Mouse (Mus musculus): ENCODE data around the gene Sertad1. TPM values are rescaled to one million over a fixed set of nuclear protein-coding genes. Genes with fewer than 3 reads are reported as not detected.

The Sertad1 gene
- 19.4 and 23.7 TPM in 2 replicates for polyA plus RNA-seq (2012; rRNA removed)

DNA sequence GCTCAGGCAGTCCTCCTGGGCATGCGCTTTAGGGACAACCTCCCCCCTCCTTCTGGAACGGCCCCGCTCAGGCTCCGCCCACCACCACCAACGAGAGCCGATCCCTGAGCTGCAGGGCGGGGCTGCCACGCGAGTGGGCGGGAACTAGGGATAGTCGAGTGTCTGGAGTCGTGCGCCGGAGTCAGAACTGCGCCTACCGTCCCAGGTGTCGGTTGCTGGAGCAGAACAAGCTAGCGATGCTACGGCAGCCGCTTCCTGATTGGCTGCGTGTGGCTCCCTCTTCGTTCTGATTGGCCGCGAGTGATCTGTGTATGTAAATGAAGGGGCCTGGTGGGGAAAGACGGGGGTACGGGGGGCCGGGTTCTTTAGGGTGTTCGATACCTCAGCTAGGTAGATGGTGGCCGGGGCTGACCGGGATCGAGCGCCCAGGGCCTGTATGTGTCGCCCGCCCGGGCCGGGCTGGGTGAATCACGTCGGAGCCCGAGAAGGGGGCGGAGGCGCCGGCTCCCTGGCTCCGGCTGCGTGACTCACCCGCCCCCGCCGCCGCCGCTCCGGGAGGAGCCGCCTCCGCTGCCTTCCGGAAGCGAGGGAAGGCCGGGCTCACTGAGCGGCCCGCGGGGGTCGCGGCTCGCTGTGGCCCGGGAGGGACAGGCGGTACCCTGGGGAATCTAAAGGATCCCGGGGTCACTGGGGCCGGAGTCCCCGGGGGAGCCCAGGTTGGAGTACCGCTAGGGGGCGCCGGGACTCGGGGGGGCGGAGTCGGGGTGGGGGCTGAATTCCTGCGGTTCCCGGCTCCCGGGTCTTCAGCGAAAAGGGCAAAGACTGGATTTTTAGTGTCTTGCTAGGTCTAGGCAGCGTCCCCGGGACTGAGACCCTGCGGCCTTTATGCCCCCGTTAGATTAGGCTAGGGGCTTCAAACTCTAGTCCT, at the start of gene Sertad1:
TSS of gene Sertad1 (plus strand) at position 141 of the 928 bp plus-strand sequence.
- Histone ChIP-seq H3K27me3 (replicated peaks; ENCODE audit: control insufficient read depth, insufficient read depth, low read length) (no peaks in the 10 kb centered on the region), H3K4me1 (ENCODE audit: control insufficient read depth, insufficient read depth, low read length) (peaks cover 14% of the 10 kb centered on the region), H3K4me3 (ENCODE audit: insufficient read depth, low read depth, low read length) (peak within 1 kb of the TSS; percentile 72), H3K27ac (ENCODE audit: insufficient read depth, low read depth, low read length) (peak within 1 kb of the TSS; percentile 90), H3K36me3 (ENCODE audit: control insufficient read depth, insufficient read depth, low read length) (no peaks in the 10 kb centered on the region; the same call in 1 of the 2 replicates)
- peak; percentile 100 for TF ChIP-seq POLR2A (IDR thresholded peaks at IDR 0.05; ENCODE audit: low read depth, low read length)
- 0 out of 2 replicates have a peak, but pooled peaks have one; percentile 18 for TF ChIP-seq CTCF (conservative IDR thresholded peaks at IDR 0.05; ENCODE audit: insufficient read depth, insufficient read length, low read depth, low read length)
- DNase-seq, result peak; percentile 100
- 1% methylated on average over 75 of the region's 80 CpGs for WGBS

DNA sequence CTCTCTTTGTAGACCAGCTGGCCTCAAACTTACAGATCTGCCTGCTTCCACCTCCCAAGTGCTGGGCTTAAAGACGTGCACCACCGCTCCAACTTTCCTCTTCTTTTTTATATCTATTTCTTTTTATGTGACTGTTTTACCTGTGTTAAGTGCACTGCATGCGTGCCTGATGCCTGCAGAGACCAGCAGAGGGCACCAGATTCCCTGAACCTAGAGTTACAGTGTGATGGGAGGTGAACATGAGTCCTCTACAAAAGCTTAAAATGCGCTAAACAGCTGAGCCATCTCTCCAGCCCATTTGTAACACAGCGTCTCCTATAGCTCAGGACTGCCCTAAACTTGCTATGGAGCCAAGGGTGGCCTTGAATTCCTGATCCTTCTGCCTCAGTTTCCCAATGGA, 49.2 kb upstream of the Sertad1 start:
- no peaks in the 10 kb centered on the region for H3K36me3 ChIP-seq (ENCODE audit: control insufficient read depth, insufficient read depth, low read length)
- DNase-seq, result peak; percentile 34
- no peak overlapping the region for H3K4me3 ChIP-seq (ENCODE audit: insufficient read depth, low read depth, low read length)
- 65% methylated on average over 5 of the region's 5 CpGs for WGBS
- TF ChIP-seq POLR2A (IDR thresholded peaks at IDR 0.05; ENCODE audit: low read depth, low read length), result no peak
- peak; percentile 80 for TF ChIP-seq CTCF (conservative IDR thresholded peaks at IDR 0.05; ENCODE audit: insufficient read depth, insufficient read length, low read depth, low read length)
- no peaks in the 10 kb centered on the region for H3K4me1 ChIP-seq (ENCODE audit: control insufficient read depth, insufficient read depth, low read length)
- no peak overlapping the region for H3K27ac ChIP-seq (ENCODE audit: insufficient read depth, low read depth, low read length)
- H3K27me3 ChIP-seq (replicated peaks; ENCODE audit: control insufficient read depth, insufficient read depth, low read length), result no peaks in the 10 kb centered on the region

DNA sequence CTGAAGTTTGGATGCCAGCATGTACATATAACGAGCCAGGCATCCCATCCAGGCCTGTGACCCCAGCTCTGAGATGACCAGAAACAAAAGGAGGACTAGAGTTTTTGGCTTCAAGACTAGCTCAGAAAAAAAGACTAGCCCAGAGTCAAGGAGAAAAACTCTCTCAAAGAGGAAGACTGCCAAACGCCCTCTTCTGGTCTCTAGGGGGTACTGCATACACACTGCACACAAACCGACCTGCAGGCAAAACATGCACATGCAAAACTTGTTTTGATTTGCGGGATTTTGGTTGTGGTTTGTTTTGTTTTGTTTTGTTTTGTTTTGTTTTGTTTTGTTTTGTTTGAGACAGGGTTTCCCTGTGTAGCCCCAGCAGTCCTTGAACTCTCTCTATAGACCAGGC, 46.7 kb upstream of the Sertad1 start:
- no peaks in the 10 kb centered on the region for H3K4me1 ChIP-seq (ENCODE audit: control insufficient read depth, insufficient read depth, low read length)
- 79% methylated on average over 4 of the region's 4 CpGs for WGBS
- no peak overlapping the region for H3K4me3 ChIP-seq (ENCODE audit: insufficient read depth, low read depth, low read length)
- no peak overlapping the region for H3K27ac ChIP-seq (ENCODE audit: insufficient read depth, low read depth, low read length)
- no peaks in the 10 kb centered on the region for H3K36me3 ChIP-seq (ENCODE audit: control insufficient read depth, insufficient read depth, low read length)
- TF ChIP-seq CTCF (conservative IDR thresholded peaks at IDR 0.05; ENCODE audit: insufficient read depth, insufficient read length, low read depth, low read length), result 0 out of 2 replicates have a peak, but pooled peaks have one; percentile 6
- no peak for TF ChIP-seq POLR2A (IDR thresholded peaks at IDR 0.05; ENCODE audit: low read depth, low read length)
- DNase-seq, result no peak
- no peaks in the 10 kb centered on the region for H3K27me3 ChIP-seq (replicated peaks; ENCODE audit: control insufficient read depth, insufficient read depth, low read length)

GRCm38 (mm10) chr7:27446051-27446450, 40.7 kb upstream of the Sertad1 start:
- Histone ChIP-seq H3K36me3 (ENCODE audit: control insufficient read depth, insufficient read depth, low read length) (no peaks in the 10 kb centered on the region), H3K4me1 (ENCODE audit: control insufficient read depth, insufficient read depth, low read length) (no peaks in the 10 kb centered on the region; the same call in 1 of the 2 replicates), H3K27ac (ENCODE audit: insufficient read depth, low read depth, low read length) (no peak overlapping the region), H3K27me3 (replicated peaks; ENCODE audit: control insufficient read depth, insufficient read depth, low read length) (no peaks in the 10 kb centered on the region), H3K4me3 (ENCODE audit: insufficient read depth, low read depth, low read length) (no peak overlapping the region)
- WGBS, result 18% methylated on average over 18 of the region's 18 CpGs
- TF ChIP-seq CTCF (conservative IDR thresholded peaks at IDR 0.05; ENCODE audit: insufficient read depth, insufficient read length, low read depth, low read length) (no peak), POLR2A (IDR thresholded peaks at IDR 0.05; ENCODE audit: low read depth, low read length) (no peak)
- DNase-seq, result no peak

DNA sequence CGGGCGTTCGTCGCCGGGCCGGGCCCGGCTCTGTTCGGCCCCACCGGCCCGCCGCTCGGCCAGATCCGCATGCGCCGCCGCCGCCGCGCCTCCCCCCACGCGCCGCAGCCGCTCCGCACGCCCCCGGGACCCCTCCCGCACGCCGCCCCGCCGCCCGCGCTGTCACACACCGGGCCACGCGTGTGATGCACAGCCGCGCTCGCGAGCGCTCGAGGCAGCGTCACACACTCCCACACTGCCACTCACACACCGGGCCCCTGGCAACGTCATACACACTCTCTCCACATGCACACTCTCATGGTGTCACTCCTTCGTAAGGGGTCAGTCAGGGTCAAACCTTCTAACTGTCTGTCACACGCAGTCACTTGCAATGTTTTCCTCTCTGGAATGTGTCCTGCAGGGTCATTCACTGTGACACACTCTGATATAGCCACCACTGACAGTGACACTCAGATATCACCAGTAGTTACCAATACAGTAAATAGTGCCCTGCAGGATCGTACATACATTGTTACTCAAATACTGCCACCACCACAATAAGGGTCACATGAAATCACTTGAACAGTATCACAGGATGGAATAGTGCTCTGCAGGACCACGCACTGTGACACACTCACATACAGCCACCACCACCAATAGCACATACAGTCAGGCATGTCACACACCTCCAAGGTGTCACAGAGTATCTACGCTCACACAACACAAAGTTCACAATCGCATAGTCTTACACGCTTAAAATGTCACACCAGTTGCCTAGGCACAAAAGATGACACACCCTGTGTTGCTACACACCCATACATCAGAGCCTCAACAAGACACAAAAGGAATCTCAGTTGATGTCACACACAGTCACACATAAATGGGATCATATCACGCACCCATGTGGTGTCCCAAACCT, 39.9 kb upstream of the Sertad1 start:
- H3K4me1 ChIP-seq (ENCODE audit: control insufficient read depth, insufficient read depth, low read length), result no peaks in the 10 kb centered on the region; the same call in 1 of the 2 replicates
- 8% methylated on average over 49 of the region's 53 CpGs for WGBS
- no peak for TF ChIP-seq CTCF (conservative IDR thresholded peaks at IDR 0.05; ENCODE audit: insufficient read depth, insufficient read length, low read depth, low read length)
- TF ChIP-seq POLR2A (IDR thresholded peaks at IDR 0.05; ENCODE audit: low read depth, low read length), result no peak
- H3K27me3 ChIP-seq (replicated peaks; ENCODE audit: control insufficient read depth, insufficient read depth, low read length), result no peaks in the 10 kb centered on the region
- H3K27ac ChIP-seq (ENCODE audit: insufficient read depth, low read depth, low read length), result no peak overlapping the region
- no peaks in the 10 kb centered on the region for H3K36me3 ChIP-seq (ENCODE audit: control insufficient read depth, insufficient read depth, low read length)
- H3K4me3 ChIP-seq (ENCODE audit: insufficient read depth, low read depth, low read length), result peak overlapping the region; percentile 16; the same call in 1 of the 2 replicates
- no peak for DNase-seq

DNA sequence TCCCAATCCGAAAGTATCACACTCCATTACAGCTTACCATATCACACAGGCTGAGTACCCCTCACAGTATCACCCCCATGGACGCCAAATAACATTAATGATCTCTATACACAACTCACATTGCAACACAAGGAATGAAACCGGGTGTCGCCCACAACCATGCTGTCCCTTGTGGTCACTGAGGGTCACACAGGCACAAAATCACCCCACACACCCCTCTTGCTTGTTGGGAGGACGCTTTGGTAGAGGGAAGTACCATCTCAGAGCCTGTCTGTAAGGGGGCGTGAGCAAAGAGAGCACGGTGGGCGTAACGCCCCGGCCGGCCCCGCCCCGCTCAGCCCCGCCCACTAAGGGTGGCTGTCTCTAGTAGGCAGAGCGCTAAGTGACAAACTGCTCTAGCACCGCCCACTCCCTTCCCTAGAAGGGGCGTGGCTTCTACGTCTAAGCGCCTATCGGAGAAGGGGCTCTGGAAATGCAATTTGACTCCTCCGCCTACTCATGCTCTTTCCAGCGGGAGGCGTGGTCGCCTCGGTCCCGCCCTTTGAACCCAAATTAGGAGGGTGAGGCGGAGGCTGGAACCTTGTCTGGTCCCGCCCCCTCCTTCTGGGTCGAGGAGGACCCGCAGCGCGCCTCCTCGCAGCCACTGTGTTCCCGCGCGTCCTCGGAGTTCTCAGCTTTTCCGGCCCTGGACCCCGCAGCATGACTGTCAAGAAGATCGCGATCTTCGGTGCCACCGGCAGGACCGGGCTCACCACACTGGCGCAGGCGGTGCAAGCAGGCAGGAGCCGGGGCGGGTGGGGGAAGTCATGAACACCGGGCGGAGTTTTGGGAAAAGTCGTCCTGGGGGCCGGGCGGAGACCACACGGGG, 39.1 kb upstream of the Sertad1 start, which contains the start of the genes Sptbn4 and Blvrb:
TSS of gene Sptbn4 (minus strand) at position 268 of the 868 bp plus-strand sequence.
TSS of gene Blvrb (plus strand) at position 560 of the 868 bp plus-strand sequence.
- 2% methylated on average over 54 of the region's 54 CpGs for WGBS
- H3K27me3 ChIP-seq (replicated peaks; ENCODE audit: control insufficient read depth, insufficient read depth, low read length), result no peaks in the 10 kb centered on the region
- no peak within 1 kb of the TSS for H3K27ac ChIP-seq (ENCODE audit: insufficient read depth, low read depth, low read length)
- peak within 1 kb of the TSS; percentile 69 for H3K4me3 ChIP-seq (ENCODE audit: insufficient read depth, low read depth, low read length)
- H3K4me1 ChIP-seq (ENCODE audit: control insufficient read depth, insufficient read depth, low read length), result no peaks in the 10 kb centered on the region; the same call in 1 of the 2 replicates
- no peaks in the 10 kb centered on the region for H3K36me3 ChIP-seq (ENCODE audit: control insufficient read depth, insufficient read depth, low read length)
- TF ChIP-seq CTCF (conservative IDR thresholded peaks at IDR 0.05; ENCODE audit: insufficient read depth, insufficient read length, low read depth, low read length) (peak; percentile 29; the same call in 1 of the 2 replicates), POLR2A (IDR thresholded peaks at IDR 0.05; ENCODE audit: low read depth, low read length) (peak; percentile 43)
- peak; percentile 99 for DNase-seq

All from kidney, adult 2 months (tissue).